Mouse (Mus musculus) layer of hippocampus, adult 8-10 months (tissue): ENCODE data around the gene Fgfr2. TPM values are rescaled to one million over a fixed set of nuclear protein-coding genes. Genes with fewer than 3 reads are reported as not detected.
"Not testable (repeated sequence)": the region's sequence is repeated elsewhere in the genome, so short reads cannot be mapped to it uniquely, and the experiment has no call there.

Source experiments
- DNase-seq, 2 experiments: peaks; one replicate each; pipeline ENCODE4 v3.0.0; 2022; ENCODE audit warnings: low spot score in 2 of 2
- total RNA-seq, 4 experiments: library from RNA; stranded (reverse); gene quantifications; 2 replicates each; pipeline ENCODE4 v1.2.4; 2022

Fgfr2 gene
- total RNA-seq, 4 experiments from 2014 or later = 60.7 to 72.9 (median 65.8) TPM

DNA sequence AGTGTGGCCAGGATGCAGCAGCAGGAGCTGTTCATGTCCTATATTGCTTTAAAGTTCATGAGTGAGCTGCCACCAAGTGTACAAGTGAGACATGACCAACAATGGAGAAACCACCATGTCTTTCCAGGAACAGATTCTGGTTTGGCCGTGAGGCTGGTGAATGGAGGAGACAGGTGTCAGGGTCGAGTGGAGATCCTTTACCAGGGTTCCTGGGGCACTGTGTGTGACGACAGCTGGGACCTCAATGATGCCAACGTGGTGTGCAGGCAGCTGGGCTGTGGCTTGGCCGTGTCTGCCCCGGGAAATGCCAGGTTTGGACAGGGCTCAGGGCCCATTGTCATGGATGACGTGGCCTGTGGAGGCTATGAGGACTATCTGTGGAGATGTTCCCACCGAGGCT is 2082.4 kb downstream of the Fgfr2 start:
- not testable (repeated sequence) for DNase-seq

DNA sequence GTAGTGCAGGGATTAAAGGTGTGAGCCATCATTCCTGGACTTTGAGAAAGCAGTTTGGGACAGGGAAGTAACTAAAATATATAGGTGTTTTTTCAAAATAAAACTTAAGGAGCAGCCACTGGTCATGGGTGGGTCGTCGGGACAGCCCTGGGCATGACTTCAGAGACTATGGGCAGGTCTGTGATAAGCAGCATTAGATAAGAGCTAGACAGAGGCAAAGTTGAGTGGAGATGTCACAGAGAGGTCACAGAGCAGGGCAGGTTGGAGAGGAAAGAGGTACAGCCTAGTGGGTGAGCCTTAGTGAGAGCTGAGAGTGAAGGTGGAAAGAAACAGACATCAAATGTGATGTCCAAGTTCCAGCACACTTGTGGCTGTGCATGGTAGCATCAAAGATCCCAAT is 2086.1 kb downstream of the Fgfr2 start:
- no peak for DNase-seq

DNA sequence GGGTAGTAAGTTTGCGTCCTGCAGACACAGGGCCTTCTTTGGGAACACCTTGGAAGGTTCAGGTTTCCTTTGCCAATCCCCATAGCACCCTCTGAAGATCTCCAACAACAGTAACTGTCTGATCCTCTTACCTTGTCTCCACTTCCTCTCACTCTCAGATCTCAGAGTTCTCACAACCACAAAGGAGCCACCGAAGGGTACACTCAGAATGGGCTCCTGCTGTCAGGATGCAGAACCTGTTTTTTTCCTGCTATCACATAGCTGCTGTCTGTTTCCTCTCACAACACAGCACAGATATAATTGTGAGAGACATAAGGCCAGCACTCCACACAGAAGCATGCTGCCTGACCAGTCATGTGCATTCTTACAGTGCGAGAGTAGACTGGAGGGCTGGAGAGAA is 2086.8 kb downstream of the Fgfr2 start:
- no peak for DNase-seq

DNA sequence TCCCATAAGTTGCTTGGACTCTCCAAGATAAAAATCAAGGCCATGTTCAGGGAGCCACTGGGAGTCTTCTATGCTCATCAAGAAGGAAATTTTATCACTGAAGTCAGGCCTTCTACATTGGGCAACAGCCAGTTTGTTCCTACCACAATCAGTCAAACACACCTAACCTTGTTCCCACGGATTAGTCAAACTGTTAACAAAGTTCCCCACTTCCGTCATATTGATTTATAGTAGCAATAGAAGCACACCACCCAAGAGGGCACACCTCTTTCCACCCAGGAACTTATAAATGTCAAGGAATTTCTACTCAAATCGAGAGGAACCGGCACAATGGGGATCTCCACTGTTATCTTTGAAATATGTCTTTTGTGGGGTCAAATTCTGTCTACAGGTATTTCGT is 2091.4 kb downstream of the Fgfr2 start, which contains the start of gene Dmbt1:
Gene Dmbt1, plus strand, starts transcription at position 299 of the 400 bp plus-strand sequence.
- DNase-seq = no peak

DNA sequence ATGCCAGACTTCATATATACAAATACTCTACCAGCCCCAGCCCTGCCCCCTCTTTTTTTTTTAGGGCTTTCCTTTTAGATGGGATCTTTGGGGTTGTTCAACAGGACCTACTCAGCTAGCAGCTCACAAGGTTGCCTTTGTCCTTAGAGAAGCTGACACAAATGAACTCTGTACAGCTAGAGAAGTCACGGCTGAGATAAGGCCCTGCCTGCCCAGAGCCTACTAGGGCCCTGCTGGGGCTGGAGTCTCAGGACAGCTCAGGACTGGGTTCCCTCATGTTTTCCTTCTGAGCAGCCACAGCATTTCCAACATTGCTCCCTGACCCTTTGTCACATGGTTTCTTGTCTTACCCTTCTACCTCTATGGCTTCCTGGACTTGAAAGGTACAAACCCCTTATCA is 2095.6 kb downstream of the Fgfr2 start:
- DNase-seq = no peak

DNA sequence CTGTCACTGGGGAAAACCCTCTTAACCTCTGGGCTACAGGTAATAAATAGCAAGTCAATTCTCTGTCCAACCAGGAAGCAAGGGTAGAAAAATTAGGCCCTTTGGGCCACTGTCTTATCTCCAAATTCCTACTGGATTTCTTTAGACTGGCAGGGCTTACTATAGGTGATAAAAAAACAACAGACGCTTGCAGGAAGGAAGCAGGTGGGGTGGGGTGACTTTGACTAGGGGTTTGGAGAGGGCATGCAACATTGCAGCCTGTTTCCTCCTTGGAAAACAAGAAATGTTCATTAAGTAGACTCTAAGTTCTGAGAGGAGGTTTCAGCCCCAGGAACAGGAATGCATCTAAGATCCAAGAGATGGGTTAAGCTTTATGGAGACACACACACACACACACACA is 2098.3 kb downstream of the Fgfr2 start:
- DNase-seq = no peak

DNA sequence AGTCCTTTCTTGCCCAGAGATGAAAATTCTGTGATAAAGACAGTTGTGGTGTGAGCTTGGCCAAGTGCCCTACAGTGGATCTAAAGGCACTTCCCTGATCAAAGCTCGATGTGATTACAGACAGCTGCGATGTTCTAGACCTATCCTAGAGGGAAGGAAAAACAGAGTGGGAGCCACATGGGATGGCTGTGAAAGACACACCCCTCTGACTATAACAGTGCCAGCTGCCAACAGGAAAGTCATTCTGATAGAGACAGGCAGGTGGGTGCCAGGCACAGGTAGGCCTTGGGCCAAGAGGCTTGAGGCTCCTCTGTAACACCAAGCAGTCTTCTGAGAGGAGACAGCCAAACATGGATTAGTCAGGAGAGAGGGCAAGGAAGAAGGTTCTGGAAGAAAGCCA is 2104.0 kb downstream of the Fgfr2 start:
- DNase-seq = no peak

DNA sequence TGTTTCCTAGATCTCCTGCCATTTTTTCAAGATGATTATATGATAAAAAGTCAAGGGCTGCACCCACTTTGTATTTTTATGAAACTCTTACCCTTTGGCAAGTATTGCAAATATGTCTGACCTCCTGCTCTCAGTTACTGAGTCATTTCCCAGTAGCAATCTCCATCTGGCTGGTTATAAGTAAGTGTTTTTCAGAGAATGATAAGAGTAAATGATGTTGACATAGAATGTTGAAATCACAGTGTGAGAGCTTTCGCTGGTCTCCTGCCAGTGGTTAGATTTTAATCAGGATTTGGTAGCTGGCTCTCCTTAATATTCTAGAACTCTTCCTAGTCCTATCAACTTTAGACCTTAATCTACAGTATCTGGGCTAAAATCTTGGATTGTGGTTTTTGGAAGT is 2111.2 kb downstream of the Fgfr2 start:
- DNase-seq = no peak

DNA sequence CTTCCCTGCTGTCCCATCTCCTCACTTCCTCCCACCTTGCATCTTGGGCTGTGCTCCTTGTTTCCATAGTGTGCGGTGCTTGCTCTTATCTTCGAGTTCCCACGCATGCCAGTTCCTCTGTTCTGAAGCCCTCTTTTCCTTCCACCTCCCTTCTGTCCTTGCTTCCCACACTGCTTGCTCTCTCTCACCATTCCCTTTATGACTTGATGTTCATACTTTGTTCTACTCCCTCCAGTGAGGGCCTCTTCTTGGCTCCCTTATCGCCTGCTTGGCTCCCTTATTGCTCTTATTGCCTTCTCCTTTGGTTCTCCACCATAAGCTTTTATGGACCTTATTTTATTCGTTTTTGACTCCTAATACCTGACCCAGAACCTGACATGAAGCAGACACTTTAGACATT is 2114.0 kb downstream of the Fgfr2 start:
- no peak for DNase-seq

DNA sequence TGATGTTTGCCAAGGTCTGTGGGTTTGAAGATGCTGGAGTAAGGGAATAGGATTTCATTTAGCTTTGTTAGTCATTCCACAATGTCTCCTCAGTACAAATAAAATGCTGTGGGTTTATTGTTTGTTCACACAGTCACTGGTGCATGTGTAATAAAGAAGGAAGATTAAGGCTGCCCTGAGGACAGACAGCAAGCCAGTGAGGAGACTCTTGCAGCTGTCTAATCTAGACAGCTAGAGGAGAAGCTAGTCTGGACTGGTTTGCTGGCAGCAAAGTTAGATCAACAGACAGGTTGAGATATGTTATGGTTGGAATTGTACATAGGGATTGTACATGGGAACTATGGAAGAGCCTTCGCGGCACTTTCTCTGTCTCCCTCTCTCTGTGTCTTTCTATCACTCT is 2115.9 kb downstream of the Fgfr2 start:
- no peak for DNase-seq

DNA sequence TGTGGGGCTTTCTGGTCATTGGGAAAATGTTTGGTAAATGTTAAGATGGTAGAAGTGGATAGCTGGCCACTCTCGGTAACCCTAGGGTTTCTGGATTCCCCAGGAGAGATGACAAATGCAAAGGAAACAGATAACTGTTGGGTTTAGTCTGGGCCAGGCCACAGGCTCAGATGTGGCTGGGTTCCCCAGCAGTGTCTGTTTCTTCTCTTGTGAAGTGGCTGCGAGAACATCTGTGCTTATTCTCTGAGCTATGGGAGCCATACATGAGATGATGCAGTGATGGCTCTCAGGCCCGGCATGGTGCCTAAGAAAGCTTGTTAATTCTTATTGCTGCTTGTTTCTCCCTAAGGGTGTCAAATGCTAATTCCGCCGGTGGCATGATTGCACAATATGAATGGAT is 2119.1 kb downstream of the Fgfr2 start:
- DNase-seq = no peak

DNA sequence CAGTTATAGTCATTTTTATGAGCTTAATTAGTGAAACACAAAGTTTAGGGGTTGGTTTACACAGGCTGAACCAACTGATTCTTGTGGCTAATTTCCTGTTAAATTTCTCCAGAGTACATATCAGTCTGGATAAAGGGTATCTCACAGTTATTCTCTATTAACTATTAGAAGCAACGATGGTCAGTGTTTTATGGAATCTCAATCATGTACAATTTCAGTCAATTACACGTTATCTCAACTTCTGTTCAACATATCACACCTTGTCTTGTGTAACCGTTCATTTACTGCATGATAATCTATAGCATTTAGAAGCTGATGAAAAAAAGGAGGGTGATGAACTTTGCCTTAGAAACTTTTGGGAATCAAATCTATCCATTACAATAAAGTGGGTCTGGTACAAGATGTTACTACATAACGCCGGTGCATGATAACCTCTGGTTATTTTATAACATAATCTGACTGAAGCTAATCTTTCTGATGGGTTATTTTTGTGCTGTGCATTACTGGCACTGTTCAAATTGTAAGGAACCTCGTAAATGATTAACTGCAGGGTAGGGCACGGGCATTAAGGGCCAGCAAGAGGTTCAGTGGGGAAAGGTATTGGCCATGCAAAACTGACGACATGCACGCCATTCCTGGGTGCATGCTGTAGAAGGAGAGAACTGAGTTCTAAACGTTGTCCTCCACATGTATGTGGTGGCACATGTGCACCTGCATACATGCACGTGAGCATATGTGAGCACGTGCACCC is 2121.0 kb downstream of the Fgfr2 start:
- DNase-seq = no peak

DNA sequence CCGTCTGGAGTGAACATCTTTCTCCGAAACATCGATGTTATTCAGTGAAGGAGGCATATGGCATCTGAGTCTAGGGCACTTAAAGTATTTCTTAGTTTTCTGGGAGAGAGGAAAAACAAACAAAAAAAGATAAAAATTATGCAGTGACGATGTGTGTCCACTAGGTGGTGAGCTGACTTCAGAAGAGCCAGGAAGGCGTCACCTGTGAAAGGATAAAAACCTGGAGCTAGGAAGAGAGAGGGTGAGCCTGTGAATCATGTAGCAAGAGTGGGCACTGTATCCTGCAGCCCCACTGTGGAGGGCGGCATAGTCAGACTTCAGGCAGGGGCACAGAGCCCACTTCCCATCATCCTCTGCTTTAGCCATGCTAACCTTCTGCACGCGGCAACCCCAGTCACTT is 2129.2 kb downstream of the Fgfr2 start:
- no peak for DNase-seq

DNA sequence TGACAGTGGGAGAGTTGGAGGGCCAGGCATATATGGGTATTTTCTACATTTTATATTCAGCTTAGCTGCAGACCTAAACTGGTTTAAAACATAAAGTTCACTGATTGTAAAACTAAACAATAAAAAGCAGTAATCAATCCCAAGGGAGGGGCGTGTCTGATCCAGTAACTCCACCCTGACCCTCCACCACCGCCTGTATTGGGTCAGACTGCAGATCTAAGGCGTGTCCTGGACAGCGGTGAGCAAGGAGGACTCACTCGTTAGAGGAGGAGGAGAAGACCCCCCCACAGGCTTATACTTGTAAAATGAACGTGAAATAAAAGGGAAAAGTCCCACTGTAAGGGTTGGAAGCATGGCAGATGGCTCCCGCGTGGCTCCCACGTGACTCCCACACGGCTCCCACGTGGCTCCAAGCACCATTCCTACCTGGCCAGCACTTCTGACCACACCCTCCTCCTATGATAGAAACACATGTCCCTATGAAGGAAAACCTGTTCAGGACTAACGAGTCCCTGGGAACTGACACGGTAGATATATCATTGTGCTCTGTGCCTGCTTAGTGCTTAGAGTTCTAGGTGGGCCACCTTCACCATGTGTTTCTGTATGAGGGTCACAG is 2131.9 kb downstream of the Fgfr2 start:
- DNase-seq = no peak

DNA sequence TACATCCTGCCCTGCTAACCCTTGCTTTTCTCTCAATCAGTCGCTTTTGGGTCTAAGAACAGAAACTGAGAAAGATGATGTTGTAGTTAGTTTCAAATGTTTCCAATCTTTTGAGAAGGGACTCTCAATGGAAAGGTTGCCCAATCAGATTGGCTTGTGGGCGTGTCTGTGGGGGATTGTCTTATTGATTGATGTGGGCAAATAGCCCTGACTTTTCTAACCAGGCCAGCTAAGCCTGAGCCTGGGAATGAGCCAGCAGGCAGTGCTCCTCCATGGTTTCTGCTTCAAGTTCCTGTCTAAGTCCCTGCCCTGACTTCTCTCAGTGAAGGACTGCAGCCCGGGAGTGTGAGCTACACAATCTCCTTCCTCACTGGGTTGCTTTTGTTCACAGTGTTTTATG is 2133.8 kb downstream of the Fgfr2 start:
- no peak for DNase-seq

DNA sequence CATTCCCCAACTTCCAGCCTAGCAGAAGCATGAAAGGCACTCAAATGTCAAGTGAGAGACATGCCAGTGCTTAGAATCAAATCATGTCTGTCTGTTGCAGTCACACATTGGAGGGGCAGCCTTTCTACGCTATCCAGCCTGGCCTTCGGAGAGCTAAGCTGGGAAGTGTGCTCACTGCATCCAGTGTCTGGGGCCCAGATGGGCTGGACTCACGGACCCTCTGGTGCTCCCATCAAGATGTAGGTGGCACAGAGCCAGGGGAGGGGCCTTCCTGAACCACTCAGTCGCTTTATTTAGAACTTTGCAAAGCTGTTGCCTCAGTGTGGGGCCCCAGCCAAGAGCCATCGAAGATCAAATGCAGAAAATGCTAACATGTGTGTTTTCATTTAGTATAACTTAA is 2135.0 kb downstream of the Fgfr2 start:
- DNase-seq = no peak

DNA sequence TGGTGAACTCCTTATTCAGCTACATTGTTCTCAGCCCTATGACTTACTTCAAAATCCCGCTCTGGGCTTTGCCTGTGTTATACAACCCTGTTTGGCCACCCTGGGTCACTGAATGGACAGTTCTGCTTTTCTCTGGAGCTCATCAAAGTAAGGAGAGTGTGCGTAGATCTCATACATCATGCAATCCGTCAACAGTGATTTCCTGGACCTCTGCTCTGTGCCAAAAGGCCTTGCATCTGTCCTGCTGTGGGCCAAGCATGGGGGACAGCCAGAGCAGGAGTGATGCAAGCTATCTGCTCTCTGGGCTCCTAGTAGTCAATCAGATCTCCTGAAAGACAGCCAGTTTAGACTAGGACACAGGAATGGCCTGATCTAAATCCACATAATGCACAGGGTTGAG is 2137.4 kb downstream of the Fgfr2 start:
- no peak for DNase-seq

DNA sequence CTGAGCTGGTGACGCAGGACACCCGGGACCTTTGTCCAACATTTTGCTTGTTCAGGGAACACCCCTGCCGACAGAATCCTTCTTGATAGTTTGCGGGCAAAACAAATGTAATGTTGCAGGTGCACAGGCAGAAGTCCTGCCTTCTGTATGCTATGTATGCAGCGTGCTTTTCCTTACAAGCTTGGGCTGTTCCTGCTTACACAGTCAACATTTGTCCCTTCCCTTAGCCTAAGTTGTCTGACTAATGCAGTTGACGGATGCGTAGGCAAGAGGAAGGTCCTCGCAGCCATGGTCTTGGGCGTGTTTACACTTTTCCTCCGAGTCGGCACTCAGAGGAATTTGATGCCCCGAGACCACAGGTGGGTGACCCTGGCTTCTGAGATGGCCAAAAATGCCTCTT is 2138.0 kb downstream of the Fgfr2 start:
- DNase-seq = no peak

DNA sequence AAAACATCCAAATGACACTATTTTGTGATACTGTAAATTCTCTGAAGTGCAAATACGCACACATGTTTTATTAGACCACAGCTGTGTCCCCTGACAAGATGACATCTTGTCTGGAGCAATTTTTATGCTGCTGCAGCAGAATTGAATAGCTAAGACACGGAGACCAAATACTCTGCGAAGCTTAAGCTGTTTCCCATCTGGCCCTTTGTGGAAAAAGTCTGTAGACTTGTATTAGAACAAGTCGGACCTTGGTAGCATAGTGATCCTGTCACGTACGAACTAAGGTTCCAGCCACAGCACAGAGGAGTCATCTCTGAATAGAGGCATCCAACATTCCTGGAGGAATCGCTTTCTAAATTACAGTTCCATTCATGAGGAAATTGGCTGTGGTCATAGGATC is 2138.9 kb downstream of the Fgfr2 start:
- DNase-seq = no peak

DNA sequence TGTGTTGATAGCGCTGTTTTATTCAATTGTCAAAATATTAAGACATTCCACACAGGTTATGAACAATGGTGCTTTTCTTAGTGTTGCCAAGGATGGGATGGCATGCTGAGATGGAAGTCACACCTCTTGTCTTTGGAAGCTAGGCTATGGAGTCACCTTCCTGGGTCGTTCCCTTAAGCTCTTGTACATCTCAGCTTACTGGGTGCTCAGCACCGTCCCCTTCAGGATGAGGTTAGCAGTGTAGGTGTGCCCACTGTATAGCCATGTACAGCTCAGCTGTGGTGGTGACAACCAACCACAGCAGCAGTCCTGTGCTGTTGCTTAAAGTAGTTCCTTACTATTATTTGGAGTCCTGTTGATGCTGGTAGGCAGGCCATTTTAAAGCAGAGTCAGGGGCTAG is 2140.3 kb downstream of the Fgfr2 start:
- DNase-seq = no peak

DNA sequence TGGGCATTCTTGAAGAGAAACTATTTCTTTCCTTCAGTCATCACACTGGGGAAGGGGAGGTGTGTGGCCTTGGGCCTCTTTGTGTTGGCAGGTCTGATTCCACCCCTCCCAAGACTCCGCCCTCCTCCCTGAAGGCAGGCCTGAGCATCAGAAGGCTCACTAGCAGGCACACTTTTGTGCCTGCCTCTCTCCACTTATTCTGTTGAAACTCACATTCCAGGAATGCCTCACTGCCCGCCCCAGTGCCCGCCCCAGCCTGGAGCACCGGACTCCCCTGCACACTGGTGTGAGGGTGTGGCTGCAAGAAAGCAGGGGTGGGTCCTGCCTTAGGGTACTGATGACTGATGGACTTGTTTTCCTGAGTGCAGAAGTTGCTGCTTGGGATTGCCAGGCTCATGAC is 2140.8 kb downstream of the Fgfr2 start:
- no peak for DNase-seq

DNA sequence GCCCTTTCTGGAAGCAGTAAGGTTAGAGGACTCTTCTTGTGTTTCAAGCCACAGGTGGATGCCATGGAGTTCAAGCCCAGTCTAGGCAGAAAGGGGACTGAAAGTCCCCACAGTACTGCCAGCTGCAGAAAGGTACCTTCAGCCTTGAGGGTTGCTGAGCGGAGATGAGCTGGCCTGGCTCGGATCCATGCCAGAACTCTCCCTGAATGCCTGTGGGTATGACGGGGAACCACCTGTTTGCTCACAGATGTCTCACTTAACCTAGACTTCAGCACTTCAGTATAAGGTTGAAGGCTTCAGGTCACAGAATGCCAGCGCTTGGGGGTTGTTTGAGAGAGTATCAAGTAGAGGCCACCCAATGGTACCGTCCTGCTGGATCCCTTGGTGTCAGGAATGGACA is 2143.0 kb downstream of the Fgfr2 start:
- DNase-seq = no peak

DNA sequence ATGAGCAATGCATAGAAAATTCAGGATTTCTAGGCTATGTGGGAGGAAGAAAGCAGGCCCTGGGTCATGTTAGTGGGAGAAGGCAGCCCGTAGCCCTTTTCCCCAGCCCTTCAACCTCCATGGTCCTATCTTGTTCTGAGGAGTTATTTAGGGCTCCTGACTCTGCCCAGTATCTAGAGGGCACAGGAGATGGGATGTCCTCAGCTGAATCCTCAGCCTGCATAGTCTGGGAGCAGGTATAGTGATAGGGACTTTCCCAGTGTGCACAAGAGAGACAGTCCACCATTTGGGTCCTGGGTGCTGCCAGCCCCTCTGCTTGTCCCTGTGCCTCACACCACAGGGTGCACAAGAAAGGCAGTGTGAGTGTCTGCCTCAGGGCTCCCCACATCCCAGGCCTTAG is 2144.6 kb downstream of the Fgfr2 start:
- DNase-seq = no peak
